Mouse (Mus musculus) liver, adult (tissue): Measurements from ENCODE around the gene Pcgf3.

Source experiments
- GATA4 ChIP-seq: IDR thresholded peaks from 2 replicates; pipeline ENCODE4 v1.6.1; 2014; ENCODE audit warnings: mild to moderate bottlenecking, low read length; ENCODE audit not compliant: insufficient replicate concordance

Gene Pcgf3

GRCm38 (mm10) chr5:108460461-108460860 is 571 bp upstream of the Pcgf3 start:
- no peak for TF ChIP-seq GATA4

DNA sequence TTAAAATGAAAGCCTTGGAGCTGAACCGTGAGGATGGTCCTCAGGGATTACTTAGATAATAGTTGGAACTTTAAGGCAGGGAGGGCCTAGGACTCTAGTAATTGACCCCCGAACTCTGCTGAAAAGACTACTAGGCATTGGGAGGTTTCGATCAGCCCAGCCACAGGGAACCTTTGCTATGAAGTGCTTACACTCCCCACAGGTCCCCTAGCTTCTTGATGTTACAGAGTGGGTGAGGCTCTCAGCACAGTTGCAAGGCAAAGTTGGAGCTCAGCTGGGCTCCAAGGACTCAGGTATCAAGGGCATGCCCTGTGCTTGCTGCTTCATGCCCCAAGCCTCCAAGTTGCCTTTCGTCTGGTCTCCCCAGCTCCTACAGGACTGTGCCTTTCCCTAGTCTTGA is 1.4 kb downstream of the Pcgf3 start:
- no peak for TF ChIP-seq GATA4

DNA sequence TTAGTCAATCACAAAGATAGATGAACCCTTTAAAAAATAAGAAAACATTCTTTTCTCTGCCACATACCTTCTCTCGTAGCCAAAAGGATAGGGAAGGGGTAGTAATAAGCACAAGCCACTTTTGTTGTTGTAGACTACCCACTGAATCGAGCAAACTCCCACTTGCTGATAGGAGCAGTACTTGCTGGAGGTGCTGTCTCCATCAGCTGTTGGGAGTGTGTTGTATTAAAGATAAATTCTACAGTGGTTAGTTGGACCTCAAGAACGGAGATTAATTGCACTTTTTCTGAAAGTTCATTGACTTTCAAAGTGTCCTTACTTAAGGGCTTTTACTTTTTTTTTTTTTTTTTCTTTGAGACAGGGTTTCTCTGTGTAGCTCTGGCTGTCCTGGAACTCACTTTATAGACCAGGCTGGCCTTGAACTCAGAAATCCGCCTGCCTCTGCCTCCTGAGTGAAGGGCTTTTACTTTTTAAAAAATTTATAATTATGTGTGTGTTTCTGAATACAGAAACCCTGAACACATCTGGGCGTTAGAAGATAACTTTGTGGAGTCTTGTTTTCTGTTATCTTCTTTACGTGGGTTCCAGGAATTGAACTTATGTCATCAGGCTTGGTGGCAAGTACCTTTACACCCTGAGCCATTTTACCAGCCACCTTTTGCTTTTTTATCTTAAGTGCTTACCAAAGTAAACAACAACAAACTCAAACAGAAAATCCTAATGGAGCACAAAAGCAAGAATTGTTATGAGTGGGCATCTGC is 4.3 kb downstream of the Pcgf3 start:
- no peak for TF ChIP-seq GATA4

DNA sequence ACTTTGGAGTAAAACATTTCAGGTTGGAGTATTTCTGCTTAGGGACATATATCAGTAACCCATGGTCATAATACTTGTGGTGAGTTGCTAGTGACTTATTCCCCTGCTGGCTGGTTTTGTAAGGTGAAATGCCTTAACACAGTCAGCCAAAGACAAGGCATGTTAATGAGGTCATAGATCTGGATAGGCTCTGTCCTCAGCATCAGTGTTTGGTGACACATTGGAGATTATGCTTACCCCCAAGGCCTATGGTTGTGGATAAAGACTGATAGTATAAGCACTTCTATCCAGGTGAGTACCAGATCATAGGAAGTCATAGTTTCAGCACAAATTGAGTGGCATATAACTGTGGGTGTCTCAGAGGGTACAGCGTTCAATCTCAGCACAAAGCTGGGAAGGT is 5.6 kb downstream of the Pcgf3 start:
- TF ChIP-seq GATA4, result no peak

DNA sequence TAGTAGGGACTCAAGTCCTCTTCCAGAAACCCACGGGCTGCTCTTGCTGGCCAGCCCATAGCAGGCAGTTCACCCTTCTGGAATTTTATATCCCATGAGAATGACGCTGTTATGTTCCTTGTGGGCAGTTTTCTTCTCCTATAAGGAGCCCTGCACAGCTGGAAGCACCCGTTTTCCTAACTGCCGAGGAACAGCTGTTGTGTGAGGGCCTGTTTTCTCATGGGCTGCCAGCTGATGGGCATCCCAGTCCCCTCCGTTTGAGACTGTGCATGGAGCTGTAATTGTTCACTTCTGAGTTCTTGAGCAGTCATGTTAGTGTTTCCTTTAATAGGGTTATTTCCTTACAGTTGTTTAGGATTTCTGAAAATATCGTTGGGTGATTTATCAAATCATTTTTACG is 8.6 kb downstream of the Pcgf3 start:
- TF ChIP-seq GATA4, result no peak

GRCm38 (mm10) chr5:108473737-108474136 is 12.7 kb downstream of the Pcgf3 start:
- TF ChIP-seq GATA4, result no peak

GRCm38 (mm10) chr5:108475977-108476376 is 14.9 kb downstream of the Pcgf3 start:
- TF ChIP-seq GATA4, result no peak

DNA sequence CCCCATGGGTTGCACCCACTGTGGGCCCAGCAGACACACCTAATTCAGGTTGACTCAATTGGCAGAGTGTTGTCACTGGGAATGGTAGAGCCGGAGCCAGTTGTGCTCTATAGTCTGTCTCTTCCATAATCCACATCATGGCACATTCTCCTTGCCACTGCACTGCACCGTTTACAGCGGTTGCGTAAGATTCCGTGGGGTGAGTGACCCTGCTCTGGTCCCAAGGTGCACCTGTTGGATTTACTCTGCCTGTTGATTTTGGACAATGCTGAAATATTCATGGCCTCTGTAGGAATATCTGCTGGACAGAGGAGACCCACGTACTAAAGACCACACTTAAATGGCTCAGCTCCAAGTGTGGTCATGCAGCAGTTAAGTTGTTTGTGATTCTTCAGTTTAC is 22.0 kb downstream of the Pcgf3 start:
- TF ChIP-seq GATA4, result no peak

GRCm38 (mm10) chr5:108485239-108485638 is 24.2 kb downstream of the Pcgf3 start:
- TF ChIP-seq GATA4, result no peak

GRCm38 (mm10) chr5:108501573-108501972 is 40.5 kb downstream of the Pcgf3 start:
- TF ChIP-seq GATA4, result no peak

- TF ChIP-seq GATA4, result no peak
These were observed 41.3 kb downstream of the Pcgf3 start for GRCm38 (mm10) chr5:108502286-108502685.

DNA sequence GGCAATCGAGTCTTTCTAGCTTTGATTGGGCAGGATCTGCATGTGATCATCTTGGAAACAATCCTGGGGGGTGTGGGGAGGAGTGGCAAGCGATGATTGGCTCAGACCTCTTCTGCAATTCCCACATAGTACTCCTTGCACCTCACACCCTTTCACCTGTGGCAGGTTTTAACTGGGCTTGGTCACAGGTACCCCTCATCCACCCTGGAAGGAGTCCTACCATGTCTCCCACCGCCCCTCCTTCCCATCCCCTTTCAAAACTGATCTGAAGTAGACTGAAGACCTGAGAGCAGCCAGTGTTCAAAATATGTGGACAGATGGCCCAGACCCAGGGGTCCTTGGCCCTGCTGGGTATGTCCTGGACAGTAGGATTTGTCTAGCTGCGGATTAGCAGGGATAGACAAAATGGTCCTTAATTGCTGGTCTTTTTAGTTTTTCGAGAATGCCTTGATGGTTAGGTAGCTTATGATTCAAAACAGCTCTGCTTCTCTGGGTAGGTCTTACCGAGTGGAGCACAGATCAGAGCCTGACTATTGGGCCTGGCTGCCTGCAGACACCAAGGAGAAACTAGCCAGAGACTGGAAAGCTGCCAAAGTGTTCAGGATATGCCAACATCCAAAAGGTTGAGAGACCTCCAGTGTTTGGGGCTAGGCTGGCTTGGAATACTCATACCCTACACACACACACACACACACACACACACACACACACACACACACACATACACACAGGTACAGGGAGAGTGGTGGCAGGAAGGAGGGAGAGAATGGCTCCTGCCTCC is 54.7 kb downstream of the Pcgf3 start:
- no peak for TF ChIP-seq GATA4

DNA sequence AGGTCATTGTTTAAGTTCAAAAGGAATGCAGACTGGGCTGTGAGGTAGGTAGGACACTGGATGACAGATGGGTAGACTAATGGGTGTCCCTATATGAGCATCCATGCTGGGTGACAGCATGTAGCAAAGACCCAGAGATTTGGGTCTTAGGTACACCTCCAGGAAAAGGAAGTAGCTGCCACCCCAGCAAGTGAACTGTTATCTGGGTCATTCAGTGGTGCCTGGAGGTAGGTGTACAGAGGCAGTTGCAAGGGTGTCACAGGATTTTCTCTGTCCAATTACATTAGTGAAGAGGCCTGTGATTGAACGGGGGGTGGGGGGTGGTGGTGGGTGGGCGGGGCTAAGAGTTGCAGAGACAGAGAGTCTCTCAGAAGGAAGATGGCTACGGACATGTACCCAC is 55.6 kb downstream of the Pcgf3 start:
- no peak for TF ChIP-seq GATA4

- no peak for TF ChIP-seq GATA4
These were observed 57.3 kb downstream of the Pcgf3 start for GRCm38 (mm10) chr5:108518106-108518885.

- TF ChIP-seq GATA4, result no peak
These were observed 57.9 kb downstream of the Pcgf3 start for GRCm38 (mm10) chr5:108518951-108519350.

- no peak for TF ChIP-seq GATA4
These were observed 59.1 kb downstream of the Pcgf3 start for GRCm38 (mm10) chr5:108520153-108520552.
